Mouse (Mus musculus) kidney, postnatal 0 days (tissue): ENCODE results near the gene Scn11a. TPM values are rescaled to one million over a fixed set of nuclear protein-coding genes. Genes with fewer than 3 reads are reported as not detected.

Experiments used
- ATAC-seq: fragments of 200-750 bp; cut with Nextera tagmentation; replicated peaks from 2 replicates; pipeline ENCODE4 v1.8.0; 2017; ENCODE audit warnings: low read depth, moderate number of reproducible peaks, moderate TSS enrichment, moderate library complexity; ENCODE audit not compliant: low FRiP score
- DNase-seq: peaks from one replicate; pipeline ENCODE4 v3.0.0-alpha.2; 2016; ENCODE audit warnings: low spot score
- H3K27ac ChIP-seq: fragments of 300-500 bp; sonication (generic); 2 replicates; pipeline ENCODE4 v1.5.1; 2014; ENCODE audit warnings: mild to moderate bottlenecking
- H3K27me3 ChIP-seq: fragments of 300-500 bp; sonication (generic); 2 replicates; pipeline ENCODE4 v1.6.1; 2014; ENCODE audit warnings: low read length, mixed read lengths; ENCODE audit not compliant: insufficient read depth
- H3K36me3 ChIP-seq: fragments of 300-500 bp; sonication (generic); 2 replicates; pipeline ENCODE4 v1.6.1; 2014; ENCODE audit warnings: low read length, mixed read lengths; ENCODE audit not compliant: insufficient read depth
- H3K4me1 ChIP-seq: fragments of 300-500 bp; sonication (generic); replicated peaks from 2 replicates; pipeline ENCODE4 v1.6.1; 2014; ENCODE audit warnings: antibody characterized with exemption, low read length, mixed read lengths; ENCODE audit not compliant: insufficient read depth
- H3K4me2 ChIP-seq: fragments of 300-500 bp; sonication (generic); 2 replicates; pipeline ENCODE4 v1.6.1; 2014; ENCODE audit warnings: mild to moderate bottlenecking, low read length, moderate library complexity, mixed read lengths
- H3K4me3 ChIP-seq: fragments of 300-500 bp; sonication (generic); replicated peaks from 2 replicates; pipeline ENCODE4 v1.5.1; 2014; ENCODE audit warnings: low read depth, low read length
- H3K9ac ChIP-seq: fragments of 300-500 bp; sonication (generic); 2 replicates; pipeline ENCODE4 v1.6.1; 2014; ENCODE audit warnings: low read depth, low read length
- H3K9me3 ChIP-seq: fragments of 300-500 bp; sonication (generic); replicated peaks from 2 replicates; pipeline ENCODE4 v1.6.1; 2016; ENCODE audit warnings: low read length, inconsistent platforms, mixed read lengths
- CTCF ChIP-seq: IDR thresholded peaks from 2 replicates; pipeline ENCODE4 v1.5.1; 2016; ENCODE audit warnings: antibody characterized with exemption, low read depth, mild to moderate bottlenecking, moderate library complexity
- whole genome bisulfite sequencing: fragments of 180-500 bp; shearing (Covaris S2); extraction: QIAGEN DNeasy Blood & Tissue Kit; methylation state at CpG from one replicate; pipeline ENCODE4 v1.1.7; 2014; 5-methylcytosine and 5-hydroxymethylcytosine counted together
- polyA plus RNA-seq: library from polyadenylated mRNA; unstranded; fragments of >200 nt; fragmentation: Nextera tagmentation; extraction: Ambion mirVana; gene quantifications from 2 replicates; pipeline ENCODE4 v1.2.1, GENCODE M21; 2015

Gene Scn11a
- polyA plus RNA-seq, 1 experiment from 2014 or later: 0.07 TPM

- TF ChIP-seq CTCF: no peak
- Histone ChIP-seq H3K4me1 (no peaks in the 10 kb centered on the region), H3K4me3 (no peak overlapping the region), H3K4me2 (no peak overlapping the region), H3K9me3 (no peaks in the 10 kb centered on the region), H3K36me3 (no peaks in the 10 kb centered on the region), H3K27ac (no peak overlapping the region), H3K27me3 (no peaks in the 10 kb centered on the region), H3K9ac (no peak overlapping the region)
- WGBS: 10% methylated on average over 6 of the region's 6 CpGs
- no peak for ATAC-seq
- DNase-seq: peak; percentile 92
These were observed 118.6 kb downstream of the Scn11a start for GRCm38 (mm10) chr9:119706700-119707099.

Other genes with a start within 250 kb of the Scn11a start
- 0.12 and 0.18 TPM in 2 replicates for gene Scn5a, start 246.4 kb downstream of the Scn11a start, polyA plus RNA-seq
- not detected in 2 replicates for gene Scn10a, start 106.1 kb downstream of the Scn11a start, polyA plus RNA-seq
- gene Wdr48, start 69.4 kb upstream of the Scn11a start, polyA plus RNA-seq: 30.8 and 31.1 TPM in 2 replicates
- gene Gorasp1, start 112.1 kb upstream of the Scn11a start, polyA plus RNA-seq: 18.3 and 19.1 TPM in 2 replicates
- gene Ttc21a, start 112.2 kb upstream of the Scn11a start, polyA plus RNA-seq: 0.03 and 0.06 TPM in 2 replicates
- gene Csrnp1, start 159.2 kb upstream of the Scn11a start, polyA plus RNA-seq: 4.8 and 7.8 TPM in 2 replicates
- gene Xirp1, start 198.1 kb upstream of the Scn11a start, polyA plus RNA-seq: 0.04 and 0.16 TPM in 2 replicates
- gene Cx3cr1, start 244.4 kb upstream of the Scn11a start, polyA plus RNA-seq: 4.3 and 4.5 TPM in 2 replicates